Mouse (Mus musculus) ES-Bruce4 (cell line): ENCODE data around the gene Atoh8. TPM values are rescaled to one million over a fixed set of nuclear protein-coding genes. Genes with fewer than 3 reads are reported as not detected.

Experiments used
- H3K27ac ChIP-seq: 2 replicates; pipeline ENCODE4 v1.5.1; 2012; ENCODE audit warnings: low read length, inconsistent platforms; ENCODE audit not compliant: insufficient read depth
- H3K27me3 ChIP-seq: 2 replicates; pipeline ENCODE4 v1.6.1; 2012; ENCODE audit warnings: mild to moderate bottlenecking, low read length, inconsistent platforms; ENCODE audit not compliant: control insufficient read depth, poor library complexity, insufficient read depth, severe bottlenecking
- H3K36me3 ChIP-seq: 2 replicates; pipeline ENCODE4 v1.6.1; 2012; ENCODE audit warnings: inconsistent platforms, mild to moderate bottlenecking, low read length, moderate library complexity; ENCODE audit not compliant: control insufficient read depth, poor library complexity, insufficient read depth, severe bottlenecking
- H3K4me1 ChIP-seq: one replicate; pipeline ENCODE4 v1.8.1; 2011; ENCODE audit warnings: low read length; ENCODE audit not compliant: control insufficient read depth, insufficient read depth
- H3K4me3 ChIP-seq: 2 replicates; pipeline ENCODE4 v1.5.1; 2011; ENCODE audit warnings: low read depth, mild to moderate bottlenecking, low read length
- H3K9ac ChIP-seq: 2 replicates; pipeline ENCODE4 v1.6.1; 2012; ENCODE audit warnings: low read depth, mild to moderate bottlenecking, inconsistent platforms; ENCODE audit not compliant: poor library complexity, severe bottlenecking
- H3K9me3 ChIP-seq: replicated peaks from 2 replicates; pipeline ENCODE4 v1.6.1; 2012; ENCODE audit warnings: mild to moderate bottlenecking, low read length, inconsistent platforms; ENCODE audit not compliant: control insufficient read depth, poor library complexity, insufficient read depth, severe bottlenecking
- CTCF ChIP-seq: IDR thresholded peaks from one replicate; pipeline ENCODE4 v1.8.1; 2011; ENCODE audit warnings: low read depth, low read length
- EP300 ChIP-seq: IDR thresholded peaks from 2 replicates; pipeline ENCODE4 v1.6.1; 2011; ENCODE audit warnings: low read depth, low read length; ENCODE audit not compliant: insufficient read depth
- POLR2A ChIP-seq: IDR thresholded peaks from one replicate; pipeline ENCODE4 v1.8.1; 2011; ENCODE audit warnings: low read length; ENCODE audit not compliant: insufficient read depth
- polyA plus RNA-seq: library from polyadenylated mRNA; stranded (reverse); fragments of >200 nt; gene quantifications from 2 replicates; pipeline ENCODE4 v1.2.4, GENCODE M21; 2011; ENCODE audit warnings: low read depth; ENCODE audit not compliant: missing spikeins, insufficient read depth, insufficient read length

Gene Atoh8
- polyA plus RNA-seq, 1 experiment = not detected

DNA sequence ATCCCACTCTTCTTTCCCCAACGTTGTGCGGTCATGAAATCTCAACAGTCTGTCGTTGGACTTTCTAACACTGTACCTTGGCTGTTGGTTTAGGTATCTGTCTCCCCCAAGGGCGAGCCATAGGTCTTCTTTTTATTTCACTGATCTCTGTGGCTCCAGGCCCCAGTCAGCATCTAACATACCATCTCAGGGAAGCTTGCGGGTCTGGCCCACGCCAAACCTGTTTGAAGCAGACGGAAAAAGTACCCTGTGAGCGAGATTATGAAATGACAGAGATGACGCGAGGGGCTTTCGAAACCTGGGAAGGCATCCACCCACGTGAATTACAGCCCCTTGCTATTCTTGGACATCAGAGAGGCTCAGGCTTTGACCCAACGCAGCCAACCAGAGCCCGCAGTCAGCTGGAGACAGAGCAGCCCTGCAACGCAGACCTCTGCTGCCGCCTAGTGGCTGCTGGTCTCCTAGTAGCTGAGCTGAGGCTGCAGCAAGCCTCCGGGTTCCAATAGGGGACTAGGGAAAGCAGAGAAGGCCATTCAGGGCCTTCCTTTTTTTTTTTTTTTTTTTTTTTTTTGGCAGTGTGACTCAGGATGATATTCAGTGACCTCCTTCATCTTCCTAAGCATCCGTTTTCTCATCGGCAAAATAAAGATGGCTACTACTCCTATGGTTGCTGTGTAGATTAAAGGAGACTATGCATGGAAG, 25.8 kb upstream of the Atoh8 start:
- Histone ChIP-seq H3K4me3 (no peak overlapping the region), H3K27me3 (0 out of 2 replicates have a peak, but pooled peaks cover 2% of the 10 kb centered on the region), H3K9ac (no peak overlapping the region), H3K9me3 (no peaks in the 10 kb centered on the region), H3K27ac (no peak overlapping the region), H3K4me1 (no peaks in the 10 kb centered on the region), H3K36me3 (no peaks in the 10 kb centered on the region)
- TF ChIP-seq EP300 (0 out of 2 replicates have a peak, but pooled peaks have one; percentile 39), POLR2A (no peak), CTCF (peak; percentile 94)

DNA sequence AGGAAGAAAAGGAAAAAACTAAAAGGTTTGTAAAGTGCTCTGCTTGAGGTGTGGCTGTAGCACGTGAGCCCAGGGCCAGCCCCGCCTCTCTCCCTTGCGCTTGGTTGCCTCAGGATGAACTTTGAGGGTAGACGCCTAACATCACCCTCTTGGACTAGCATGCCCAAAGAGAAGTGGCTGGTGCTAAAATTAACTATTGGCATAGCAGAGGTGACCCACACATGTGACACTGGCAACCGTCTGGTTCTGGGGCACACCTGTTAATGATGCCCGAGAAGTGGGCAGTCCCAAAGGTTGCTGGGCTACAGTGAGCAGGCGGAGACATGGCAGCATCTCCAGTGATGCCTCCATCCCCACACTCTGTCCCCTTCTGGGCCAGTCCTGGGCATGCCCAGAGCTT, 24.1 kb upstream of the Atoh8 start:
- H3K4me3 ChIP-seq = no peak overlapping the region
- no peak overlapping the region for H3K9ac ChIP-seq
- no peaks in the 10 kb centered on the region for H3K4me1 ChIP-seq
- H3K27ac ChIP-seq = no peak overlapping the region
- TF ChIP-seq EP300 (no peak), CTCF (no peak), POLR2A (no peak)
- H3K27me3 ChIP-seq = no peaks in the 10 kb centered on the region
- H3K36me3 ChIP-seq = no peaks in the 10 kb centered on the region
- H3K9me3 ChIP-seq = no peaks in the 10 kb centered on the region

DNA sequence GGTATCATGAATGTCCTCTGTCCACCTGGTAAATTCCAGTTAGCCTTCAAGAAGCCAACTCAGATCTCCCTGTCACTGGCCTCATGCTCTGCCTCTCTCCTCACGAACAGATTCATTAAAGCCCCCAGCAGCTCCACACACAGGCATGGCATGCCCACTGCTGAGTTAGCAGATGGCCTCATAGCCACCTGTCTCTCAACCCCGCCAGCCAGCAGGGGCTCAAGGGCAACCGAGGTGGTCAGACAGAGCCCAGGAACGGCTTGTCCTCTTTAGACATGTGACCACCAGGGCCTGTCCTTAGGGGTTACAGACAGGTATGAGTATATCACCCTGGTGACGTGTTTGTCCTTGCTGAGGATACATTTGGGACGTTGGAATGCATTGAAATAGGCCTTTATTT, 19.9 kb upstream of the Atoh8 start:
- no peaks in the 10 kb centered on the region for H3K9me3 ChIP-seq
- H3K27me3 ChIP-seq = no peaks in the 10 kb centered on the region
- H3K9ac ChIP-seq = no peak overlapping the region
- H3K27ac ChIP-seq = no peak overlapping the region
- H3K36me3 ChIP-seq = no peaks in the 10 kb centered on the region
- TF ChIP-seq CTCF (no peak), EP300 (no peak), POLR2A (no peak)
- H3K4me3 ChIP-seq = no peak overlapping the region
- no peaks in the 10 kb centered on the region for H3K4me1 ChIP-seq

DNA sequence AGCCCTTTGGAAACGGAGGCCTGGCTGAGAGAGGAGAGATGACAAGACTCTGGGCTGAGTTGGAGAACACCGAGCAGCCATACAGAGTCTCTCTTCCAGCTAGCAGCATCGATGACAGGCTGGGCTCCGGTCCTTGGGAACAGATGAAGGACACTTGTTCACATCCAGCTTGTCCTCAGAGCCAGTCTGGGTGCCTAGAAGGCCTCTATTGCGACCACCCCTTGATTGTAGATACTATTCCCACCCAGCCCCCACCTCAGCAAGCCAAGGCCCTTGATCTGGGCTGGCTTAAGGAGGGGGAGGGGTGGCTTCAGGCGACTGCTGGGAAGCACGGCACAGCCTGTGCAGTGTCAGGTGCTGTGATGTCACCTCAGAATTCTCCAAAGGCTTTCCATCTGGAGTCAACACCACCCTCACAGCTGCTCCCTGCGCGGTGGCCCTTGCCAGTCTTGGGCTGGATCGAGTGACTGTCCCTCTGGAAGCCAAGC, 19.3 kb upstream of the Atoh8 start:
- TF ChIP-seq POLR2A = no peak
- no peak for TF ChIP-seq CTCF
- TF ChIP-seq EP300 = no peak
- H3K27ac ChIP-seq = no peak overlapping the region

DNA sequence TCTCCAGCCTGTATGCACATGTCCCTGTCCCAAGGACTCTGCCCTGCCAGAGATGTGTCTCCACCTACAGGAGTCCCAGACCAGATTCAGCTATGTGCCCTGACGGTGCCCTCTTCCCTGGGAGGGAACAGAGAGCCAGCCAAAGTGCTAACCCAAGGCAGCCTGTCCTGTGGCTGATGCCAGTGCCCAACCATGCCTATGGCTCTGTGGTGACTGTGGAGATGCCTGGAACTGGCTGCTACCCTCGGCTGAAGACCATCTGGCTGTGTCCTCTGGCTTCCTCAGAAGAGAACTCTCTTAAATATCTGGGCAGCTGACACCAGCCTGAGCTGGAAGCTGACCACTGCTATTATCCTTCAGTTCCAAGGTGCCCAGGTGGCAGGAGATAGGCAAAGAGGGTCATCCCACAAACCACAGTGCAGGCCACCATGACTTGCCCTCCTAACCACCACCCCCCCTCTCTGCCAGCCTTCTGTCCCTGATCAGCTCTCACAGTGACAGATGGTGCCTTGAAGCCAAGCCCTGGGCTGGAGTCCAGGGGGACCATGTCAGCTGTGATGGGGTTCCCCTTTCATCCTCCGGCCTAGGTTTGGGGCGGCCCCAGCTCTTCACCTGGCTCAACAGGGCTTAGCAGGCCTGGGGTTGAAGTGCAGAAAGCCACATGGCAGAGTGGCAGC, 18.7 kb upstream of the Atoh8 start:
- Histone ChIP-seq H3K27ac (no peak overlapping the region), H3K27me3 (no peaks in the 10 kb centered on the region)
- no peak for TF ChIP-seq EP300

More for the DNA sequence above, 19.3 kb upstream of the Atoh8 start:
- Histone ChIP-seq H3K4me3 (no peak overlapping the region), H3K36me3 (no peaks in the 10 kb centered on the region), H3K9me3 (no peaks in the 10 kb centered on the region), H3K27me3 (no peaks in the 10 kb centered on the region), H3K9ac (no peak overlapping the region), H3K4me1 (no peaks in the 10 kb centered on the region)

DNA sequence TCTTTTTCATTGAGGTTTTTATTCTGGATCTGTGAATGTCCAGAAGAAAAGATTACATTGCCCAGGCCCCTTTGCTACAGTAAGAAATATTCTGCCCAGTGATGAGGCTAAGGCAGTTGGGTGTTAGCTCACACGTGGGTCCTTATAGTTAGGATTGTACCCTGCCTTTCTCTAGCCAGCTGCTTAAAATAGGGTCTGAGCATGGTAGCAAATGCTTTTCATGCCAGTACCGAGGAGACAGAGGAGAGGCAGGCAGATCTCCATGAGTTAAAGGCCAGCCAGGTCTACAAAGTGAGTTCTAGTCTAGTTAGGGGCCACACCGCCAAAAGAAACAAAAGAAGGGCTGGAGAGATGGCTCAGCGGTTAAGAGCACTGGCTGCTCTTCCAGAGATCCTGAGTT, 17.8 kb upstream of the Atoh8 start:
- H3K9me3 ChIP-seq = no peaks in the 10 kb centered on the region
- no peak overlapping the region for H3K27ac ChIP-seq
- H3K9ac ChIP-seq = no peak overlapping the region
- TF ChIP-seq POLR2A (no peak), CTCF (no peak), EP300 (no peak)
- H3K27me3 ChIP-seq = no peaks in the 10 kb centered on the region
- H3K36me3 ChIP-seq = no peaks in the 10 kb centered on the region
- H3K4me3 ChIP-seq = no peak overlapping the region
- H3K4me1 ChIP-seq = no peaks in the 10 kb centered on the region

More for the DNA sequence above, 18.7 kb upstream of the Atoh8 start:
- no peak overlapping the region for H3K9ac ChIP-seq
- H3K36me3 ChIP-seq = no peaks in the 10 kb centered on the region
- no peaks in the 10 kb centered on the region for H3K9me3 ChIP-seq
- no peak overlapping the region for H3K4me3 ChIP-seq
- H3K4me1 ChIP-seq = no peaks in the 10 kb centered on the region
